Mouse (Mus musculus): ENCODE data around the gene Btbd11.

GRCm38 (mm10) chr10:85512808-85513207 is 126.2 kb downstream of the Btbd11 start:
- TF ChIP-seq CTCF (IDR thresholded peaks at IDR 0.05; ENCODE audit: insufficient read depth, low read length) (no peak), POLR2A (IDR thresholded peaks at IDR 0.05; ENCODE audit: borderline replicate concordance, extremely low read depth, low read depth, low read length) (no peak)
